Mouse (Mus musculus) CD4-positive naive resting alpha-beta T cell, adult 76 days (primary cell): ENCODE results near the gene Mllt6. TPM values are rescaled to one million over a fixed set of nuclear protein-coding genes. Genes with fewer than 3 reads are reported as not detected.

Experiments used
- total RNA-seq: library from RNA; stranded (reverse); gene quantifications from one replicate; pipeline ENCODE4 v1.2.4, GENCODE M21; 2023

Gene Mllt6
- 208 TPM for total RNA-seq

GRCm38 (mm10) chr11:97662893-97663527 lies at the start of gene Mllt6:
Mllt6 (plus strand) TSS chr11:97663414.

GRCm38 (mm10) chr11:97629576-97629975 lies 33.6 kb upstream of the Mllt6 start, which contains the start of gene Epop:
Epop (minus strand) TSS chr11:97629702.

DNA sequence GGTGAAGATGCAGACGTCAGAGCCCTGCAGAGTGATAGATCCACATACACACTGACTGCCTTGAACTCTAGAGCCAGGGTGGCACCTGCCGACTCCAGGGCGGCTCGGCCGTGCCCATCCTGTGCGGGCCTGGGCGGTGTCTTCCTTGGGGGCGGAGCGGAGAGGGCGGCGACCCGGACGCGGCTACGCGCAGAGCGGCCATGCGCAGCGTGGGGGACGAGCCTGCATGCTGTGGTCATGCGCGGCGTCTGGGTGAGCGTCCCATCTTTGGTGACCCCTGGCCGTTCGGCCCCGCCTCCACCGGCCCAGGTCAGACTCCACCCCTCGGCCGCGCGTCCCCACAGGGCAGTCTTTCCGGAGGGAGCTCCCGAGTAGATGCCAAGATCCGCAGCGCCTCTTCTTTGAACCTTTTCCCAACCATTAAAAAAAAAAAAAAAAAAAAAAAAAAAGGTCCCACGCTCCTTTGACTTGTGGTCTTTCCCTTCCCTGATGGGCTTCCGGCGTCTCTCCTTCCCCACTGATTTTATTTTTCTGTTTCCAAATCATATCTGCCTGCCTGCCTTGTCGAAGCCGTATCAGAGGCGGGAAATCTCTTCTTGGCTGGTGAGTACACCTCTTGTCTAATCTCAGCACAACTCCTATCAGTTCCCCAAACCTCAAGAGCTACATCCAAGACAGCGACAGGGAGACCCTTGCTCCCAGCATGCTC lies 22.6 kb downstream of the Mllt6 start, which contains the start of gene Cisd3:
TSS of gene Cisd3 (plus strand) at position 214 of the 709 bp plus-strand sequence.

DNA sequence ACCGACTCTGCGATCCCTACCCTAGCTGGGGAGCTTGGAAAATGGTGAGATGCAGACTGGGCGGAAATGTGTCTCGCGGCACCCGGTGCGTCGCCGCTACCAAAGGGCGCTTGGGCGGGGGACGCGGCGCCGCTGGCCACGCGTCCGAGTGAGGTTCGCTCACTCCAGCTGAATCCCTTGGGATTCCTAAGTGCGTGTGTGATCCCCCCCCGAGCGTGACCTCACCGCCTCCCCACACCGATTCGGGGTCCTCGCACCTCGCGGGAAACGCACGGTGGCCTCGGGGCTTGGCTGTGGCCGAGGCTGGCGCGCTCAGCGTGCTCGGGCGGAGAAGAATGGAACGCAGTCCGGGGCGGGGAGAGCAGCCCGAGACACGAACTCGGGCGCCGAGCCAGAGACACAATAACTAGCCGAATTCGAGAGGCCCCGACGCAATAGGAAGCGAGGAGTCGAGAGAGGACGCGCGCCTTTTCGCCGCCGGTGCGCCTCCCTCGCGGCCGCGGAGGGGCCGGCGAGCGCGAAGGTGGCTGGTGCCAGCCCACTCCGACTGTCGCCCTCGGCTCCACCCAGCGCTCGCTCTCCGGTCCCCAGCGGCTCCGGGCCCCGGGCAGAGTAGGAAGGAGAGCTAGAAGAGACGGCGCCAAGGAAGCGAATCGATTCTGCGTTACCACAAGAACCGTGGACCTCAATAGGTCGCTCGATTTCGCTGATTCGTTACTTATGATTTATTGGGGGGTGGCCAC lies 37.0 kb downstream of the Mllt6 start, which contains the start of gene Pcgf2:
TSS of gene Pcgf2 (minus strand) at position 495 of the 743 bp plus-strand sequence.

GRCm38 (mm10) chr11:97703039-97703826 lies 40.0 kb downstream of the Mllt6 start, which contains the start of gene Psmb3:
Psmb3 (plus strand) TSS chr11:97703399.

Other genes starting within 250 kb of the Mllt6 start
- 0.56 TPM for gene Arhgap23, start 247.9 kb upstream of the Mllt6 start, total RNA-seq
- not detected for gene 4933428G20Rik, start 163.1 kb upstream of the Mllt6 start, total RNA-seq
- not detected for gene Srcin1, start 87.2 kb upstream of the Mllt6 start, total RNA-seq
- 9.4 TPM for gene Epop, start 33.7 kb upstream of the Mllt6 start, total RNA-seq
- 39.2 TPM for gene Cisd3, start 22.4 kb downstream of the Mllt6 start, total RNA-seq
- gene Pcgf2, start 37.1 kb downstream of the Mllt6 start, total RNA-seq = 3.4 TPM
- gene Psmb3, start 40.0 kb downstream of the Mllt6 start, total RNA-seq = 109 TPM
- 52.4 TPM for gene Pip4k2b, start 81.3 kb downstream of the Mllt6 start, total RNA-seq
- 60.2 TPM for gene Cwc25, start 103.1 kb downstream of the Mllt6 start, total RNA-seq
- not detected for gene 1700001P01Rik, start 112.5 kb downstream of the Mllt6 start, total RNA-seq
- 2,418 TPM for gene Rpl23, start 119.0 kb downstream of the Mllt6 start, total RNA-seq
- gene Lasp1, start 135.6 kb downstream of the Mllt6 start, total RNA-seq = 117 TPM
- 0.85 TPM for gene B230217C12Rik, start 177.4 kb downstream of the Mllt6 start, total RNA-seq
- 0.73 TPM for gene Fbxo47, start 220.7 kb downstream of the Mllt6 start, total RNA-seq